Mouse (Mus musculus) small intestine, adult 2 months (tissue): ENCODE data around the gene 6030408B16Rik.

Experiments
- CTCF ChIP-seq: fragments of 200-500 bp; IDR thresholded peaks from 2 replicates; pipeline ENCODE4 v1.5.1; 2012; ENCODE audit warnings: low read depth, mild to moderate bottlenecking, control low read depth, inconsistent platforms, low read length, moderate library complexity, mixed read lengths; ENCODE audit not compliant: insufficient replicate concordance, insufficient read length; ENCODE audit errors: extremely low read depth
- POLR2A ChIP-seq: fragments of 200-500 bp; IDR thresholded peaks from 2 replicates; pipeline ENCODE4 v1.6.1; 2012; ENCODE audit warnings: low read depth, mild to moderate bottlenecking, control low read depth, inconsistent platforms, low read length, moderate library complexity

GRCm38 (mm10) chr15:101321126-101321525 is 28.1 kb downstream of the 6030408B16Rik start:
- no peak for TF ChIP-seq CTCF
- no peak for TF ChIP-seq POLR2A
